Mouse (Mus musculus) spleen, postnatal 4 days (tissue): Measurements from ENCODE around the gene Pacrg.

Experiments
- DNase-seq, 2 experiments: peaks; one replicate each; pipeline ENCODE4 v3.0.0; 2022; ENCODE audit warnings: low spot score in 2 of 2

Gene Pacrg

GRCm38 (mm10) chr17:10840148-10840707, at the start of gene Pacrg, which contains the start of gene Prkn:
Gene Pacrg (minus strand): TSS chr17:10840311.
Gene Prkn (plus strand): TSS chr17:10840384.
- DNase-seq: peak; percentile 91 to 96

GRCm38 (mm10) chr17:10887924-10888323, 47.8 kb upstream of the Pacrg start:
- no peak for DNase-seq

GRCm38 (mm10) chr17:10882260-10882659, 42.1 kb upstream of the Pacrg start:
- no peak for DNase-seq

GRCm38 (mm10) chr17:10878986-10879385, 38.9 kb upstream of the Pacrg start:
- no peak for DNase-seq

- DNase-seq: no peak
Observed at GRCm38 (mm10) chr17:10874208-10875187, 34.4 kb upstream of the Pacrg start.

GRCm38 (mm10) chr17:10854207-10854606, 14.1 kb upstream of the Pacrg start:
- DNase-seq: no peak

GRCm38 (mm10) chr17:10840731-10841201, 655 bp upstream of the Pacrg start:
- DNase-seq: peak; percentile 29 to 66

GRCm38 (mm10) chr17:10818971-10819370, 21.1 kb downstream of the Pacrg start:
- DNase-seq: no peak

GRCm38 (mm10) chr17:10808571-10808970, 31.5 kb downstream of the Pacrg start:
- no peak for DNase-seq

GRCm38 (mm10) chr17:10807261-10807998, 32.7 kb downstream of the Pacrg start:
- DNase-seq: no peak

- DNase-seq: no peak
Observed at GRCm38 (mm10) chr17:10806692-10807091, 33.4 kb downstream of the Pacrg start.

GRCm38 (mm10) chr17:10791661-10792060, 48.5 kb downstream of the Pacrg start:
- DNase-seq: no peak

GRCm38 (mm10) chr17:10784401-10784920, 55.6 kb downstream of the Pacrg start:
- DNase-seq: no peak

GRCm38 (mm10) chr17:10776503-10776902, 63.6 kb downstream of the Pacrg start:
- DNase-seq: no peak

GRCm38 (mm10) chr17:10774468-10774867, 65.6 kb downstream of the Pacrg start:
- DNase-seq: no peak

GRCm38 (mm10) chr17:10772207-10772606, 67.9 kb downstream of the Pacrg start:
- no peak for DNase-seq

- no peak for DNase-seq
Observed at GRCm38 (mm10) chr17:10769873-10770272, 70.2 kb downstream of the Pacrg start.

GRCm38 (mm10) chr17:10766735-10767406, 73.2 kb downstream of the Pacrg start:
- DNase-seq: peak in 1 of 2 experiments; percentile 25

GRCm38 (mm10) chr17:10764343-10764742, 75.8 kb downstream of the Pacrg start:
- DNase-seq: no peak

- no peak for DNase-seq
Observed at GRCm38 (mm10) chr17:10757455-10757854, 82.7 kb downstream of the Pacrg start.
